Mouse (Mus musculus) frontal cortex, postnatal 36 days (tissue): ENCODE measurements at regions not wholly inside any gene's neighbourhood (a gene's known extent, or its start where the extent isn't known, plus 50 kb on each side); places are given as distances from the start of the nearest gene placed in this dataset.

Source experiments
- DNase-seq, 2 experiments: peaks; one replicate each; pipeline ENCODE4 v3.0.0; 2022; ENCODE audit warnings: low spot score in 2 of 2

GRCm38 (mm10) chr17:83898531-83898930 is 50.8 kb upstream of the Haao start:
- DNase-seq, result no peak
